Mouse (Mus musculus) regulatory T cell (primary cell): ENCODE data around the gene Gng7.

Experiments
- in situ Hi-C: fragments of 300-600 bp; cut with MboI, MseI; formaldehyde crosslinking; loops from one replicate; pipeline ENCODE4 v1.15.1; 2025; ENCODE audit warnings: high pct_unique_total_duplicates

Gng7 gene

GRCm38 (mm10) chr10:80947802-80948201 is 66.9 kb downstream of the Gng7 start:
- in situ Hi-C loops, result no loop called here

GRCm38 (mm10) chr10:80946684-80947437 is 67.9 kb downstream of the Gng7 start:
- in situ Hi-C loops, result no loop called here

GRCm38 (mm10) chr10:80944231-80944630 is 70.5 kb downstream of the Gng7 start:
- in situ Hi-C loops, result no loop called here

- in situ Hi-C loops, result no loop called here
Observed at GRCm38 (mm10) chr10:80943701-80944100, 71.0 kb downstream of the Gng7 start.

GRCm38 (mm10) chr10:80942919-80943318 is 71.8 kb downstream of the Gng7 start:
- in situ Hi-C loops, result no loop called here

- in situ Hi-C loops, result no loop called here
Observed at GRCm38 (mm10) chr10:80940988-80941347, 73.8 kb downstream of the Gng7 start.

GRCm38 (mm10) chr10:80940320-80940987 is 74.3 kb downstream of the Gng7 start:
- in situ Hi-C loops, result no loop called here

GRCm38 (mm10) chr10:80939671-80940070 is 75.1 kb downstream of the Gng7 start:
- in situ Hi-C loops, result no loop called here

- in situ Hi-C loops, result no loop called here
Observed at GRCm38 (mm10) chr10:80938831-80939550, 75.8 kb downstream of the Gng7 start.

GRCm38 (mm10) chr10:80937646-80938045 is 77.1 kb downstream of the Gng7 start:
- in situ Hi-C loops, result no loop called here

- in situ Hi-C loops, result no loop called here
Observed at GRCm38 (mm10) chr10:80936810-80937164, 78.0 kb downstream of the Gng7 start.

- in situ Hi-C loops, result no loop called here
Observed at GRCm38 (mm10) chr10:80936135-80936809, 78.5 kb downstream of the Gng7 start.

GRCm38 (mm10) chr10:80935698-80936097 is 79.0 kb downstream of the Gng7 start:
- in situ Hi-C loops, result no loop called here

GRCm38 (mm10) chr10:80935241-80935640 is 79.5 kb downstream of the Gng7 start:
- in situ Hi-C loops, result no loop called here

GRCm38 (mm10) chr10:80934136-80934985 is 80.4 kb downstream of the Gng7 start:
- in situ Hi-C loops, result no loop called here

- in situ Hi-C loops, result no loop called here
Observed at GRCm38 (mm10) chr10:80933421-80933979, 81.2 kb downstream of the Gng7 start.

GRCm38 (mm10) chr10:80932700-80933420 is 81.9 kb downstream of the Gng7 start:
- in situ Hi-C loops, result no loop called here

- in situ Hi-C loops, result no loop called here
Observed at GRCm38 (mm10) chr10:80932206-80932605, 82.5 kb downstream of the Gng7 start.

- in situ Hi-C loops, result no loop called here
Observed at GRCm38 (mm10) chr10:80931695-80932094, 83.0 kb downstream of the Gng7 start.

GRCm38 (mm10) chr10:80931153-80931671 is 83.5 kb downstream of the Gng7 start:
- in situ Hi-C loops, result no loop called here
